Mouse (Mus musculus) liver, embryonic 14 days (tissue): ENCODE data around the gene Olfr1129. TPM values are rescaled to one million over a fixed set of nuclear protein-coding genes. Genes with fewer than 3 reads are reported as not detected.

Source experiments
- polyA plus RNA-seq: library from polyadenylated mRNA; depleted of rRNA; stranded (reverse); fragments of >200 nt; gene quantifications from 2 replicates; pipeline ENCODE4 v1.2.3, GENCODE M21; 2012; rRNA removed

Gene Olfr1129
- not detected in 2 replicates for polyA plus RNA-seq

DNA sequence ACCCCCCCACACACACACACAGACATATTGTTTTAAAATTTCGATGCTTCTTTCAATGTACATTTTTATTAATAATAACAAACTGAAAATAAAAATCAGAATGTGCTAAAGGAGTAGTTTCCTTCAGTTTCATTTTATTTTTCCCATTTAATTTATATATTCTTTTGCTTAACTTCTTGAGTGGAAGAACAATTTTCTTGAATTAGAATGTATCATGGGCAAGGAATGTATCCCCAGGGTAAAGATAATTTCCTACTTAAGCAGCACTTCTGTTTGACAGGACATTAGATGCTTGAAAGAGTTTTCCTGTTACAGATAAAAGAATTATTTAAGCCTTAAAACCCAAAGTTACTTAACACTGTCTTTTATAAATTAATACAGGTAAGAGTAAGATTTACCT, at the start of gene Olfr1129:
Gene Olfr1129 (plus strand): TSS at position 301 of the 400 bp plus-strand sequence.

GRCm38 (mm10) chr2:87531496-87531895, 42.2 kb upstream of the Olfr1129 start, which contains the start of gene Olfr153:
Olfr153 (plus strand) TSS chr2:87531796.

GRCm38 (mm10) chr2:87545442-87545841, 28.3 kb upstream of the Olfr1129 start, which contains the start of gene Olfr1128:
Olfr1128 (minus strand) TSS chr2:87545542.

DNA sequence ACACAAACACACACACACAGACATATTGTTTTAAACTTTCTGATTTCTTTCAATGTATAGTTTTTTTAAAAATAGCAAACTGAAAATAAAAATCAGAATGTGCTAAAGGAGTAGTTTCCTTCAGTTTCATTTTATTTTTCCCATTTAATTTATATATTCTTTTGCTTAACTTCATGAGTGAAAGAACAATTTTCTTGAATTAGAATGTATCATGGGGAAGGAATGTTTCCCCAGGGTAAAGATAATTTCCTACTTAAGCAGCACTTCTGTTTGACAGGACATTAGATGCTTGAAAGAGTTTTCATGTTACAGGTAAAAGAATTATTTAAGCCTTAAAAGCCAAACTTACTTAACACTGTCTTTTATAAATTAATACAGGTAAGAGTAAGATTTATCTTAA, 32.2 kb downstream of the Olfr1129 start, which contains the start of gene Olfr1130:
Gene Olfr1130 (plus strand): TSS at position 301 of the 400 bp plus-strand sequence.

GRCm38 (mm10) chr2:87626804-87627203, 53.1 kb downstream of the Olfr1129 start, which contains the start of gene Olfr1131:
Olfr1131 (plus strand) TSS chr2:87627104.

Other genes starting within 250 kb of the Olfr1129 start
- not detected in 2 replicates for gene Olfr1120, start 219.1 kb upstream of the Olfr1129 start, polyA plus RNA-seq
- not detected in 2 replicates for gene Olfr1121, start 204.0 kb upstream of the Olfr1129 start, polyA plus RNA-seq
- gene Olfr1122, start 188.1 kb upstream of the Olfr1129 start, polyA plus RNA-seq, result not detected in 2 replicates
- not detected in 2 replicates for gene Olfr1123, start 157.3 kb upstream of the Olfr1129 start, polyA plus RNA-seq
- not detected in 2 replicates for gene Olfr1124, start 143.6 kb upstream of the Olfr1129 start, polyA plus RNA-seq
- not detected in 2 replicates for gene Olfr1126, start 119.9 kb upstream of the Olfr1129 start, polyA plus RNA-seq
- gene Pramel7, start 76.8 kb upstream of the Olfr1129 start, polyA plus RNA-seq, result not detected in 2 replicates
- not detected in 2 replicates for gene Pramel6, start 67.3 kb upstream of the Olfr1129 start, polyA plus RNA-seq
- not detected in 2 replicates for gene Olfr153, start 42.1 kb upstream of the Olfr1129 start, polyA plus RNA-seq
- gene Olfr1128, start 28.4 kb upstream of the Olfr1129 start, polyA plus RNA-seq, result not detected in 2 replicates
- not detected in 2 replicates for gene Olfr1130, start 32.3 kb downstream of the Olfr1129 start, polyA plus RNA-seq
- gene Olfr1131, start 53.2 kb downstream of the Olfr1129 start, polyA plus RNA-seq, result not detected in 2 replicates
- gene Olfr1132, start 63.6 kb downstream of the Olfr1129 start, polyA plus RNA-seq, result not detected in 2 replicates
- not detected in 2 replicates for gene Olfr1133, start 73.5 kb downstream of the Olfr1129 start, polyA plus RNA-seq
- gene Olfr1134, start 84.6 kb downstream of the Olfr1129 start, polyA plus RNA-seq, result not detected in 2 replicates
- not detected in 2 replicates for gene Olfr1135, start 99.8 kb downstream of the Olfr1129 start, polyA plus RNA-seq
- gene Olfr1136, start 120.0 kb downstream of the Olfr1129 start, polyA plus RNA-seq, result not detected in 2 replicates
- not detected in 2 replicates for gene Olfr1137, start 139.3 kb downstream of the Olfr1129 start, polyA plus RNA-seq
- gene Olfr1138, start 166.1 kb downstream of the Olfr1129 start, polyA plus RNA-seq, result not detected in 2 replicates
- gene Olfr1140, start 169.8 kb downstream of the Olfr1129 start, polyA plus RNA-seq, result not detected in 2 replicates
- not detected in 2 replicates for gene Olfr1141, start 180.1 kb downstream of the Olfr1129 start, polyA plus RNA-seq
- not detected in 2 replicates for gene Olfr152, start 205.6 kb downstream of the Olfr1129 start, polyA plus RNA-seq
- not detected in 2 replicates for gene Olfr1143, start 226.7 kb downstream of the Olfr1129 start, polyA plus RNA-seq
- gene Olfr1145, start 235.9 kb downstream of the Olfr1129 start, polyA plus RNA-seq, result not detected in 2 replicates